8 mouse cellular contexts compared by ENCODE assay signal in genomic region chr16:38475681-38476311, GRCm38 (mm10). TPM values are rescaled to one million over a fixed set of nuclear protein-coding genes. Genes with fewer than 3 reads are reported as not detected.
A peak's percentile ranks its signal among the peaks of the same experiment; 100 is the strongest.
DNase-seq lines count a peak whose midpoint lies in the region; ATAC-seq lines count a peak whose summit lies in the region.

No protein-coding gene starts in this region.

- H3K4me2 ChIP-seq in kidney, embryonic 14.5 days (replicated peaks; ENCODE audit: low read depth, low read length), result peak overlapping the region; percentile 61
- peak overlapping the region; percentile 65 for H3K4me2 ChIP-seq in hindbrain, embryonic 14.5 days (replicated peaks)
- peak overlapping the region; percentile 67 for H3K4me2 ChIP-seq in midbrain, embryonic 13.5 days (replicated peaks)

- ATAC-seq in kidney, embryonic 14.5 days (ENCODE audit: low FRiP score, low TSS enrichment), result peak; percentile 51; the same call in 1 of the 2 replicates
- ATAC-seq in hindbrain, embryonic 14.5 days (ENCODE audit: low FRiP score), result no peak
- ATAC-seq in midbrain, embryonic 13.5 days, result 0 out of 2 replicates have a peak, but pooled peaks have one; percentile 6

- no peak overlapping the region; the same call in 1 of the 2 replicates for H3K27ac ChIP-seq in kidney, embryonic 14.5 days (ENCODE audit: low read depth, low read length)
- no peak overlapping the region for H3K27ac ChIP-seq in hindbrain, embryonic 14.5 days
- H3K27ac ChIP-seq in midbrain, embryonic 13.5 days, result no peak overlapping the region

- H3K9me3 ChIP-seq in kidney, embryonic 14.5 days (ENCODE audit: control insufficient read depth, low read length), result no peaks in the 10 kb centered on the region
- H3K9me3 ChIP-seq in hindbrain, embryonic 14.5 days (ENCODE audit: control insufficient read depth, low read length), result no peaks in the 10 kb centered on the region
- H3K9me3 ChIP-seq in midbrain, embryonic 13.5 days, result no peaks in the 10 kb centered on the region

- 32% methylated on average over 4 of the region's 4 CpGs for WGBS in kidney, embryonic 14.5 days
- WGBS in hindbrain, embryonic 14.5 days, result 55% methylated on average over 4 of the region's 4 CpGs
- 58% methylated on average over 4 of the region's 4 CpGs for WGBS in midbrain, embryonic 13.5 days

- H3K9ac ChIP-seq in kidney, embryonic 14.5 days (ENCODE audit: low read depth, low read length), result peak overlapping the region; percentile 47; the same call in 1 of the 2 replicates
- no peak overlapping the region for H3K9ac ChIP-seq in hindbrain, embryonic 14.5 days
- no peak overlapping the region for H3K9ac ChIP-seq in midbrain, embryonic 13.5 days (replicated peaks)

- no peak for DNase-seq in kidney, postnatal 10 days
- peak; percentile 47 for DNase-seq in ZHBTc4 (ENCODE audit: low read depth, low spot score)
- no peak for DNase-seq in hindbrain, embryonic 14.5 days (ENCODE audit: low spot score)
- DNase-seq in thymus, postnatal 14 days, result no peak
- DNase-seq in layer of hippocampus, adult 9-10 months (ENCODE audit: low spot score), result no peak
- no peak for DNase-seq in adrenal gland, postnatal 36 days

- no peaks in the 10 kb centered on the region for H3K27me3 ChIP-seq in kidney, embryonic 14.5 days (ENCODE audit: control insufficient read depth, insufficient read depth, low read length)
- H3K27me3 ChIP-seq in hindbrain, embryonic 14.5 days (ENCODE audit: control insufficient read depth, insufficient read depth, low read length), result no peaks in the 10 kb centered on the region
- H3K27me3 ChIP-seq in midbrain, embryonic 13.5 days, result 0 out of 2 replicates have a peak, but pooled peaks cover 3% of the 10 kb centered on the region

- H3K4me1 ChIP-seq in kidney, embryonic 14.5 days (ENCODE audit: control insufficient read depth, insufficient read depth, low read length), result 0 out of 2 replicates have a peak, but pooled peaks cover 5% of the 10 kb centered on the region
- 0 out of 2 replicates have a peak, but pooled peaks cover 10% of the 10 kb centered on the region for H3K4me1 ChIP-seq in hindbrain, embryonic 14.5 days (replicated peaks; ENCODE audit: control insufficient read depth, insufficient read depth, low read length)
- peaks cover 10% of the 10 kb centered on the region for H3K4me1 ChIP-seq in midbrain, embryonic 13.5 days (replicated peaks)

- H3K4me3 ChIP-seq in kidney, embryonic 14.5 days (ENCODE audit: low read length), result no peak overlapping the region
- peak overlapping the region; percentile 32; the same call in 1 of the 2 replicates for H3K4me3 ChIP-seq in hindbrain, embryonic 14.5 days (replicated peaks; ENCODE audit: low read length)
- H3K4me3 ChIP-seq in midbrain, embryonic 13.5 days (replicated peaks), result peak overlapping the region; percentile 41; the same call in 1 of the 2 replicates

- no peaks in the 10 kb centered on the region for H3K36me3 ChIP-seq in kidney, embryonic 14.5 days (ENCODE audit: control insufficient read depth, insufficient read depth, low read length)
- no peaks in the 10 kb centered on the region for H3K36me3 ChIP-seq in hindbrain, embryonic 14.5 days (replicated peaks; ENCODE audit: control insufficient read depth, insufficient read depth)
- no peaks in the 10 kb centered on the region for H3K36me3 ChIP-seq in midbrain, embryonic 13.5 days

RNA-seq across cellular contexts. Expression of gene Cd80, which starts 20.4 kb away (rescaled TPM):
- polyA plus RNA-seq in kidney, embryonic 14.5 days (2014; fragmentation: Nextera tagmentation; extraction: Ambion mirVana), result 0.34 and 0.51 TPM in 2 replicates
- 0.64 and 0.88 TPM in 2 replicates for polyA plus RNA-seq in hindbrain, embryonic 14.5 days (2014; fragmentation: Nextera tagmentation; extraction: Ambion mirVana)
- polyA plus RNA-seq in midbrain, embryonic 13.5 days (2015; fragmentation: Nextera tagmentation; extraction: Ambion mirVana), result 0.54 and 0.69 TPM in 2 replicates
- total RNA-seq in adrenal gland, postnatal 36 days (2021), result under 1 TPM; 0.53 to 0.79 TPM

RNA-seq across cellular contexts. Expression of gene Adprh, which starts 23.3 kb away (rescaled TPM):
- 82.6 and 98.3 TPM in 2 replicates for polyA plus RNA-seq in kidney, embryonic 14.5 days (2014; fragmentation: Nextera tagmentation; extraction: Ambion mirVana)
- 136 and 146 TPM in 2 replicates for polyA plus RNA-seq in hindbrain, embryonic 14.5 days (2014; fragmentation: Nextera tagmentation; extraction: Ambion mirVana)
- 156 and 157 TPM in 2 replicates for polyA plus RNA-seq in midbrain, embryonic 13.5 days (2015; fragmentation: Nextera tagmentation; extraction: Ambion mirVana)
- 10 to 100 TPM; 47.3 to 54.0 TPM for total RNA-seq in adrenal gland, postnatal 36 days (2021)

RNA-seq across cellular contexts. Expression of gene Pla1a, which starts 42.9 kb away (rescaled TPM):
- 0.39 and 0.79 TPM in 2 replicates for polyA plus RNA-seq in kidney, embryonic 14.5 days (2014; fragmentation: Nextera tagmentation; extraction: Ambion mirVana)
- 0.32 and 0.38 TPM in 2 replicates for polyA plus RNA-seq in hindbrain, embryonic 14.5 days (2014; fragmentation: Nextera tagmentation; extraction: Ambion mirVana)
- 0.26 and 0.55 TPM in 2 replicates for polyA plus RNA-seq in midbrain, embryonic 13.5 days (2015; fragmentation: Nextera tagmentation; extraction: Ambion mirVana)
- 10 to 100 TPM; 16.4 to 45.3 TPM for total RNA-seq in adrenal gland, postnatal 36 days (2021)

RNA-seq across cellular contexts. Expression of gene Timmdc1, which starts 46.7 kb away (rescaled TPM):
- 29.1 and 31.8 TPM in 2 replicates for polyA plus RNA-seq in kidney, embryonic 14.5 days (2014; fragmentation: Nextera tagmentation; extraction: Ambion mirVana)
- polyA plus RNA-seq in hindbrain, embryonic 14.5 days (2014; fragmentation: Nextera tagmentation; extraction: Ambion mirVana), result 25.0 and 29.8 TPM in 2 replicates
- polyA plus RNA-seq in midbrain, embryonic 13.5 days (2015; fragmentation: Nextera tagmentation; extraction: Ambion mirVana), result 41.3 and 42.5 TPM in 2 replicates
- 10 to 100 TPM; 46.1 to 47.8 TPM for total RNA-seq in adrenal gland, postnatal 36 days (2021)
